Mouse (Mus musculus) heart, adult 2 months (tissue): ENCODE results near the gene Ccdc84.

ENCODE experiments used
- CTCF ChIP-seq: fragments of 200-600 bp; IDR thresholded peaks from 2 replicates; pipeline ENCODE4 v1.8.1; 2022; ENCODE audit warnings: antibody characterized with exemption, mild to moderate bottlenecking, moderate library complexity
- POLR2A ChIP-seq: fragments of 200-500 bp; IDR thresholded peaks from 2 replicates; pipeline ENCODE4 v1.6.1; 2011; ENCODE audit warnings: mild to moderate bottlenecking, low read depth, low read length, control low read depth; ENCODE audit not compliant: insufficient read depth

GRCm38 (mm10) chr9:44398087-44398486 lies 20.3 kb downstream of the Ccdc84 start:
- TF ChIP-seq POLR2A (no peak), CTCF (no peak)
